Mouse (Mus musculus) heart, adult 2 months (tissue): ENCODE data around the gene Bag2.

Experiments used
- CTCF ChIP-seq: fragments of 200-600 bp; IDR thresholded peaks from 2 replicates; pipeline ENCODE4 v1.8.1; 2022; ENCODE audit warnings: antibody characterized with exemption, mild to moderate bottlenecking, moderate library complexity
- POLR2A ChIP-seq: fragments of 200-500 bp; IDR thresholded peaks from 2 replicates; pipeline ENCODE4 v1.6.1; 2011; ENCODE audit warnings: mild to moderate bottlenecking, low read depth, low read length, control low read depth; ENCODE audit not compliant: insufficient read depth

DNA sequence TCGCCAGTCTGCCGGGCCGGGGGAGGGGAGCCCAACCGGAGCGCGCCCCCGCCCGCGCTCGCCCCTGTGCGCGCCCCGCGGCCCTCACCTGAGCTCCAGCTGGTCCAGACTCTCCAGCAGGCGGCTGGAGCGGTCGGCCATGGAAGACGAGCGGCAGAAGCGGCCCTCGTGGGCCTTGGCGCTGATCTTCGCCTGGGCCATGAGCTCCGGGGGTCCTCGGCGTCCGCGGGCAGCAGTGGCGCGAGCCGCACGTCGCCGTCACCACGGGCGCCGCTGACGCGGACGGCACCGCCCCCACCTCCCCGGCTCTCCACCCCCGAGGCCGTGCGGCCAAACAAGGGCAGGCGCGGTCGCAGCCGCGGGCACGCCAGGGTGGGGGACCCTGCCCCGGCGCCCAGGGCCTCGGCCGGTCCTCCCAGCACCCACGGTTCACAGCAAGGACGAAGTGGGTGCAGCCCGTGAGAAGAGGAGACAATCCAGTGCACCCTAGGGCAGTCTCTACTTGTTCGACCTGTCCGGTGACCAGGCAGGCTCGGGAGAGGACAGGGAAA, at the start of gene Bag2:
- TF ChIP-seq POLR2A = peak; percentile 44; the same call in 1 of the 2 replicates
- TF ChIP-seq CTCF = peak; percentile 39
